Mouse (Mus musculus): ENCODE data around the gene Kcnmb3.
A peak's percentile ranks its signal among the peaks of the same experiment; 100 is the strongest.

The Kcnmb3 gene

DNA sequence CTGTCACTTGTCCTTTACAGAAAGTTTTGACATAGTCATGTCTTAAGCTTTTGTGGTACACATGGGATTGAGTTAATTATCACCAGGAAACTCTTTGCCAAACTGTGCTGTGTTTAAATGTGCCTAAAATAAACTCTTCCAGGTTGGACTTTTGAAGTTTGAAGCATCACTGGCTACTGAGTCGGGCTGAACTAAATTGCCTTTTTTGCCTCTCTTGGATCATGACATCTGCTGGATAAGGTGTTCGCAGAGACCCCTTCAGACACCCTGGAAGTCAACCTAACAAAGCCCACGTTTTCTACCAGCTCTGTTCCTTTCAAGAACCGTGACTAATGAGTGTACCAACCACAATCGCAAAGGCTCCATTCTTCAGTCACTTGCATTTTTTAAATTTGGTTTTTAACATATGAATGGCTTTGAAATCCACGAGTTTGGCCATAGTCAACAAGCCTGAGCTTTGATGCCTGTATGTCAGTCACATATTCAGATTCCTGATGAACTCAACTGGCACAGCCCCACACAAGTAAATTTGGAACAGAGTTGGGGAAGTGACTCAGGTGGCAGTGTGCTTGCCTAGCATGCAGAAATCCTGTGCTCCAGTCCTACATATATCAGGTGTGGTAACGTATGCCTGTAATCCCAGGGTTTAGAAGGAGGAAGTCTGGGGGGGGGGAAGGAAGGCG is 3.2 kb upstream of the Kcnmb3 start:
- DNase-seq (ENCODE audit: low read depth, low spot score) = no peak

- DNase-seq (ENCODE audit: low read depth, low spot score) = no peak
These were observed 2.5 kb upstream of the Kcnmb3 start for GRCm38 (mm10) chr3:32494387-32495087.

DNA sequence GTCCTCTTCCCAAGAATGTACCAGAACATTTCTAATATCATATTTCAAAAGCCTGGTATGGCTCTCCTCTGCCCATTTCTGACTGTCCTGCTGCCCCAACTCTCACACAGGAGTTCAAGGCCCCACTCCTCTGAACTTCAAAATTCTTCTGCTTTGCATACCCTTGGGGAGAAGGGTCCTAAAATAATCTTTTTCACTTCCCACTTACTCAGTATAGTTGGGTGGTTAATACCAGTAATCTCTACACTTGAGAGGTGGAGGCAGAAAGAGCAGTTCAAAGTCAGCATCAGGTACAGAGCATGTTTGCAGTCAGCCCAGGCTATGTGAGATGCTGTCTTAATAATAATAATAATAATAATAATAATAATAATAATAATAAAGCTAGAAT is 1.1 kb downstream of the Kcnmb3 start:
- DNase-seq (ENCODE audit: low read depth, low spot score) = no peak

DNA sequence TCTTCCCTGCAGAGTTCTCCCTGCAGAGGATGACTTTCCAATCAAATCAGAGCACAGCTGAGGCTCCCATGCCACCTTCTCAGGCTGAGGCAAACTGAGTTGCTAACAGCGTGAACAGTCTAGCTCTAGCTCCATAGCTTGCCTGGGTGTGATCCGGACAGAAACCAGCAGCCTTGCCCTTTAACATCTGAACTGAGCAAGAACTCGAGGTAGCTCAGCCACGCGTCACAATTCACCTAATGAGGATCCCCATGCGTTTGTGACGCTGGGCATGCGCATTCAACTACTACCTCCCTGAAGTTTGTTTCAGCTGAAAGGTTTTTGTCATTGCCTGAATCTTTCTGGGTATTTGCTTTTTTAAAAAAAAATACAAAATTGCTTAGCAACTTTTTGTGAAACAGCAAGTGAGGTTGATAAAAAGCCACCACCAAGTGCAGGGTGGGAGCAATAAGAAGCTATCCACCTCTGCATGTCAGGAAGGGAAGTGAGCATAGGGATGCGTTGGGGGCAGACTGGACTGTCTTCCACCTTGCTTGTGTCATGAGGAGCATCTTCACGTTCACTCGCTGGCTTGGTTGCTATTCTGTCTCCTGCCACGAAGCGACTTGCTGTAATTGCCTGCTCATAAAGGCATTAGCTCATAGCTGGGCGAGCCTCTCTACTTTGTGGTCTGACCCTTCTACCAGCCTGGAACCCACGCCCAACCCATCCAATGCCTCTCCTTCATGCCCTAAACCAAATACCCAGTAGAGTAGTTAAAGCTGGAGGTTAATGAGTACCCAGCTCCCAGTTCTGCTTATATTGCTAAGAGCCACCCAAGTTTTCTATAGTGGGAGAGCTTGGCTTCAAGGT is 1.7 kb downstream of the Kcnmb3 start:
- DNase-seq (ENCODE audit: low read depth, low spot score) = no peak

DNA sequence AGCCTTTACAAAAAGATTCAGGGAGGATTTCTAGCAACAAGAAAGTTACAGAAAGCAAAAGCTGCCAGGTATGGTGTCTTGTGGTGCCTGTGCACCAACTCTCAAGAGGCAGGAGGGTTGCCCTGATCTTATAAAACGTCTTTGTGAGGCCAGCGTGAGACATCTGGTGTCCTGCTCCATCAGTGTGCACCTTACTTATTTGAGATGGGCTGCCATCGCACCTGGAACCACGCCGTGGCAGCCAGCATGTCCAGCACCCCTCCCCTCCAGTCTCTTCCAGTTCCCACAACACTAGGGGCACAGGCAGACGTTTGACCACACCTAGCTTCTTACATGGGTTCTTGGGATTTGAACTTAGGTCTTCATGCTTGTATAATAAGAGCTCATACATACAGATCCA is 3.9 kb downstream of the Kcnmb3 start:
- DNase-seq (ENCODE audit: low read depth, low spot score) = no peak

- DNase-seq (ENCODE audit: low read depth, low spot score) = no peak
These were observed 5.5 kb downstream of the Kcnmb3 start for GRCm38 (mm10) chr3:32486543-32486942.

- no peak for DNase-seq (ENCODE audit: low read depth, low spot score)
These were observed 9.0 kb downstream of the Kcnmb3 start for GRCm38 (mm10) chr3:32483035-32483434.

GRCm38 (mm10) chr3:32479961-32480360 is 12.1 kb downstream of the Kcnmb3 start:
- no peak for DNase-seq (ENCODE audit: low read depth, low spot score)

DNA sequence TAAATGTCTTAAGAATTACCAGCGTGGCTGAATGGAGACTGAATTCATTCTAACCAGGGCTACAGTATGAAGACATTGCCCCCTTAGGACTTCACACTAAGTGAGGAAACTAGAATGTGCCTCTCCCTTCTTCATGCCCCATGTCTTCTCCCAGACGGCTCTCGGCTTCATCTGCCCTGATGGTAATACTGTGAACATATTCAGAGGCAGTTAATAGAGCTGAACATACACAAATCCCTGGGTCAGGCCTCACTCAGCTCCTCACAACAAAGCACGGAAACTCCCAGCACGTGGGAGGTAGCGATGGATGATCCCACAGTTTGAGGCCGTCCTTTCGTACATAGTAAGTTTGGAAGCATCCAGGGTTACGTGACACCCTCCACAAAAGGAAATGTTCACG is 18.8 kb downstream of the Kcnmb3 start:
- DNase-seq (ENCODE audit: low read depth, low spot score) = no peak

- no peak for DNase-seq (ENCODE audit: low read depth, low spot score)
These were observed 19.7 kb downstream of the Kcnmb3 start for GRCm38 (mm10) chr3:32472191-32472900.

GRCm38 (mm10) chr3:32471098-32471497 is 20.9 kb downstream of the Kcnmb3 start:
- peak; percentile 79 for DNase-seq (ENCODE audit: low read depth, low spot score)

DNA sequence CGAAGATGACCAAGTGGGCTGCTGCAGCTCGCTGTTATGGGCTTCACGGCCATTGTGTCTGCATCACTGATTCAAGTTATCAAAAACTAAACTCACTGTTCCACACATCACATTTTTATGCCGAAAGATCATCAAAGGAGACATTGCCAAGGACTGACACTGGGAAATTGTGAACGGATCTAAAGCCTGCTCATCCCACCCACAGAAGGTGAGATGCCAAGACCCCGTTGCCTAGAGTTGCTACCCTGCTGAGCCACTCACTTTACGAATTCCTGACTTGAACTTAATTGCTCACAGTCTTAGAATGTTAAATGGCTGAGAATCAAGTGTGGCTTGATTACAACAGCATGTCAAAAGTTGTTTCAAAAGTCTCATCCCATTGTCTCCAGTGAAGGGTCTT is 21.6 kb downstream of the Kcnmb3 start:
- DNase-seq (ENCODE audit: low read depth, low spot score) = no peak

DNA sequence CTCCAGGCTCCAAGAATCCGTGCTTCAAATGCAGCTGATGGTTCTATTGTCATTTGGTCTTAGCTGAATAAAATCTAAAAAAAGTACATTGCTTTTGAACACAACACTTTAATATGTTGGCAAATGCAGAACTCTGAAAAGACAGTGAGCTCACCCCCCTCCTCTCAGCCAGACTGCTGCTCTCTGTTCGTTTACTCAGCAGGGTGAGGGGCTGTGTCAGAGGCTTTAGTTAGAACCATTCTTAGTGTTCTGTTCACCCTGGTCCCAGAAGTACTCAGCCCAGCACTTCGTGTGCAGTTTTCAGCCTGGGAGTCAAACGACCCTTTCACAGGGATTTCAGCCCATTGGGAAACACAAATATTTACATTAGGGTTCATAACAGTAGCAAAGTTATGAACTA is 23.6 kb downstream of the Kcnmb3 start:
- no peak for DNase-seq (ENCODE audit: low read depth, low spot score)

DNA sequence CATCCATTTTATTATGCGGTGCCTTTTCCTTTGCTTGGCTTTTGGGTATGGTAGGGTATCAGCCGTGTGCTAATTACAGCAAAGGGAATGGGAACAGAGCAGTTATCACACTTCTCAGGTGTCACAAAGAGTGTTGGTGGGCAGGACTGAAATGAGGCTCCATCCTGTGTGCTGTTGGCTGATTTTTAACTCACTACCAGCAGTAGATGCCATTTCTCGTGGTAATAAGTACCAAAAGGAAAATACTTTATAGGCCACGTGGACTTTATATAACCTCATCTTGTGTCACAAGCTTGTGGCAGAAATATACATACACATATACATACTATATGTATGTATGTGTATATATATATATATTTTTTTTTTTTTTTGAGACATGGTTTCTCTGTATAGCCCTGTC is 24.7 kb downstream of the Kcnmb3 start:
- no peak for DNase-seq (ENCODE audit: low read depth, low spot score)

- DNase-seq (ENCODE audit: low read depth, low spot score) = peak; percentile 57
These were observed 32.3 kb downstream of the Kcnmb3 start for GRCm38 (mm10) chr3:32459777-32460176.

GRCm38 (mm10) chr3:32454329-32455021 is 37.6 kb downstream of the Kcnmb3 start:
- DNase-seq (ENCODE audit: low read depth, low spot score) = peak; percentile 19

DNA sequence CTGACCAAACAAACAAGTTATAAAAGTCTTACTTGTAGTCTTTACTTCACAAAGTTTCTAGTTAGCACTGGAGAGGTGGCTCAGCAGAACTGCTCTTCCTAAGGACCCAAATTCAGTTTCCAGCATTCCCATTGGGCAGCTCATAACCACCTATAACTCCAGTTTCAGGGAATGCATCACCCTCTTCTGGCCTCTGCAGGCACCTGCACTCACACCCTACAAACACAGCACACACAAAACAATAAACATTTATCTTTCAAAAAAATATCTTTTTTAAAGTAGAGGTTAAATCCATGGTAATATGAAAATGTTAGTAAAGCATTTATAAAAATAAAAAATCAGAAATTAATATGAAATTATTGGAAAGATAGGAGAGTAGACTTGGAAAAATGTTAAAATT is 50.3 kb downstream of the Kcnmb3 start:
- no peak for DNase-seq (ENCODE audit: low read depth, low spot score)

GRCm38 (mm10) chr3:32438716-32439115 is 53.3 kb downstream of the Kcnmb3 start:
- no peak for DNase-seq (ENCODE audit: low read depth, low spot score)

DNA sequence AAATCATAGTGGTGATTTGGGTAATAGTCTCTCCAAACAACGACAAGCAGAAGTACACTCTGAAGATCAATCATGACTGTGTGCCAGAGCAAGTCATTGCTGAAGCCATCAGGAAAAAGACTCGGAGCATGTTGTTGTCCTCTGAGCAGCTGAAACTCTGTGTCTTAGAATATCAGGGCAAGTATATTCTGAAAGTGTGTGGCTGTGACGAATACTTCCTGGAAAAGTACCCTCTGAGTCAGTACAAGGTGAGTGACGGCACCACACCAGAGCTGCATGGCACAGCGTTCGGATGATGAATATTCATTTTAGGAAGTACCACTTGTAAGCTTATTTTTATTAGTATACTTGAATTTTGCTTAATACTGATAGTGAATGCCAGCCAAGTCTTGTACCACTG is 54.2 kb downstream of the Kcnmb3 start:
- no peak for DNase-seq (ENCODE audit: low read depth, low spot score)

GRCm38 (mm10) chr3:32437297-32437696 is 54.7 kb downstream of the Kcnmb3 start:
- DNase-seq (ENCODE audit: low read depth, low spot score) = no peak

- DNase-seq (ENCODE audit: low read depth, low spot score) = no peak
These were observed 55.9 kb downstream of the Kcnmb3 start for GRCm38 (mm10) chr3:32436101-32436500.
